Mouse (Mus musculus) kidney, postnatal 36 days (tissue): ENCODE measurements at regions not wholly inside any gene's neighbourhood (a gene's known extent, or its start where the extent isn't known, plus 50 kb on each side); places are given as distances from the start of the nearest gene placed in this dataset.

Experiments
- DNase-seq, 2 experiments: peaks; one replicate each; pipeline ENCODE4 v3.0.0; 2021 to 2022; ENCODE audit warnings: mixed read lengths in 2 of 2

- DNase-seq: no peak
Observed at GRCm38 (mm10) chr2:108913967-108914366, 366.6 kb upstream of the Kif18a start.

DNA sequence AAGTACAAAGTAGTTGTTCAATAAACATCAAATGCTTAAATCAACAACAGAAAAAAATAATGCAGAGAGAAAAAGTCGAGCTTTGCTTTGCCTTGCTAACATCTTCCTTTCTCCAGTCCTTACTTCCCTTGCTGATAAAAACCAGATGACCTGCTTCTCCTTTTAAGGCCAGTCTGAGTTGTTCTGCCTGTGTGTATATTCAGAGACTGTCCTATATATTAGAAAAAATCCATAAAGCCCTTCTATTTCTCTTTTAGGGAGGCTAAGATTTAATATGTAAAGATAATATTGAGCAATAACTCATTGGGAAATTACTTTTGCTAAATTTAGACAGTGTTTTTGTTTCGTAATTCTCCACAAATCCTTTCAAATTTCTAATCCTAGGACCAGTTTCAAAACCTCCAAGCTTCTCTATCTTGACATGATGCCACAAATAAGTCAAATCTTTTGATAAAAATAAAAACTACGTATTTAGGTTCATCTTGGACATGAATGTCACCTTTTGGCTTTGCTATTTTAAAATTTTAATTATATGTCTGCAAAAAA lies 361.0 kb upstream of the Kif18a start:
- DNase-seq: no peak

DNA sequence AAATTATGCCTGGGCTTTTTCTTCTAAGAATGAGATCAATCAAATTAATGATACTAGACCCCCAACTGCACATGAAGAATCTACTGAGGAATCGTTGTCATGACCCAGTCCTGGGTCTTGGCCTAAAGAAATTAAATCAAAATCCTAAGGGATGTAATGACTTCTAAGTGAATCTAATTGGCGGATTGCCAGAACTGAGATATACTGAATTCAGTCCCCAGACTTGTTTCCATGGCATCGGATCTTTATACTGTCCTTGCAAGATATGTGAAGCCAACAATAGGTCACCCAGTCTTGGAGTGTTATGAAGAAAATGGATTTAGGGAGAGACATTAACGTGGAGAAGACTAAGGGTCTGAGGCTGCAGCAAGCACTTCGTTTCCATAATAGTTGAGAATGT lies 360.4 kb upstream of the Kif18a start:
- DNase-seq: no peak

DNA sequence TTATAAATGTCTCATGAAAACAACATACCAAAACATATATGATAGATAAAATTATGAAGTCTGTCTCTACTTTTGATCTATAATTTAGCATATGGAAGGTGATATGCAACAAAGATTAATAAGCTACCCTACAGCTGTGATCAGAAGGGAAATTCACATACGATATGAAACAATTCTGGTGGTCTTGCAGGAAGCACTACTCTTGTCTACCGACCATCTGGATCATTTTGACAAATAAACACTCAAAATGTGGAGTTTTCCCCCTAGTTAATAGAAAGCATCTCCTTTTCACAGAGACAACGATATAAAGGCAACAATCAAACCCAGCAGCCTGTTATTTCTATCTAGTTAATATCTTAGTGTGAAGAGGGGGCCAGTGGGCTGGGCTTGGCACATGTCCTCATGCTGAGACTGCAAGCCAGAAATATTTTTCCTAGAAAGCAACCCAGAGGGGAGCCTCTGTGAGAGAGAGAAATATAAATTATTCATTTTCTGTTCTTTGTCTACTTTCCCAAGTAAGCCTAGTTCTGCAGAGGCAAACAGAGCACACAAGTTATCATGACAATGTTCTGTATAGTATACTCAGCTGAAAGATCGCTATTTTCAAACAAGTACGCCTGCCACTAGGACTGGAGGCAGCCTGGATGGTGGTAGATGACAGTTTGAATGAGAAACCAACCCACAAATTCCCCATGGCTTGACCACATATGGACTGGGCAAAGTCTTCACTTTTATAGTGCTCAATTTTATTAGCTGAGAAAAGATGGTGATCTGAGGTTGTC lies 344.4 kb upstream of the Kif18a start:
- DNase-seq: no peak

DNA sequence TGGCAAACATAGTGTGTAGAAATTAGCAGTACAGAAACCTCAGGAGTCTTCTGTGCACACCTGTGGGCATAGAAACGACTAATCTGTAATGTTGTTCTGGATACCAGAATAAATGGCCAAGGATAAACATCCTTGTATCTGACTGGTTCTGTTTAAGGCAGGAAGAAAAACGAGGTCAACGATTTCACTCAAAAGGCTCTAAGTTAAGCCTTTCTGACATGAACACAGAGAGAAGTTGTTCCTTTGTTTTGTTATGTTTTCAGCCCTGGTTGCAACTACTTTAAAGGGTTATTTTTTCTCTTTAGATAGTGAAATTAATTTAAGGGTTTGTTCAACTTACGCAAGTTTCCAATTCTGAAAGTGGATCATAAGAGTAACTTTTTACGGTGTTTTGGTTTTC lies 299.6 kb upstream of the Kif18a start:
- no peak for DNase-seq

- no peak for DNase-seq
Observed at GRCm38 (mm10) chr2:109016223-109016622, 264.3 kb upstream of the Kif18a start.

GRCm38 (mm10) chr2:109017018-109017707 lies 263.4 kb upstream of the Kif18a start:
- no peak for DNase-seq

GRCm38 (mm10) chr2:109038131-109038695 lies 242.3 kb upstream of the Kif18a start:
- DNase-seq: no peak
